Mouse (Mus musculus) intestine, embryonic 15.5 days (tissue): ENCODE results near the gene Gm11037. TPM values are rescaled to one million over a fixed set of nuclear protein-coding genes. Genes with fewer than 3 reads are reported as not detected.
A peak's percentile ranks its signal among the peaks of the same experiment; 100 is the strongest.

Source experiments
- ATAC-seq: fragments of 200-750 bp; cut with Nextera tagmentation; 2 replicates; pipeline ENCODE4 v1.8.0; 2017; ENCODE audit warnings: moderate TSS enrichment, moderate library complexity
- H3K27ac ChIP-seq: fragments of 300-500 bp; sonication (generic); 2 replicates; pipeline ENCODE4 v1.5.1; 2015; ENCODE audit warnings: mild to moderate bottlenecking, inconsistent platforms
- H3K27me3 ChIP-seq: fragments of 300-500 bp; sonication (generic); replicated peaks from 2 replicates; pipeline ENCODE4 v1.6.1; 2015; ENCODE audit warnings: inconsistent platforms
- H3K36me3 ChIP-seq: fragments of 300-500 bp; sonication (generic); 2 replicates; pipeline ENCODE4 v1.6.1; 2015; ENCODE audit warnings: inconsistent platforms
- H3K4me1 ChIP-seq: fragments of 300-500 bp; sonication (generic); replicated peaks from 2 replicates; pipeline ENCODE4 v1.6.1; 2015; ENCODE audit warnings: inconsistent platforms
- H3K4me2 ChIP-seq: fragments of 300-500 bp; sonication (generic); replicated peaks from 2 replicates; pipeline ENCODE4 v1.6.1; 2015; ENCODE audit warnings: mild to moderate bottlenecking, inconsistent platforms
- H3K4me3 ChIP-seq: fragments of 300-500 bp; sonication (generic); replicated peaks from 2 replicates; pipeline ENCODE4 v1.5.1; 2015; ENCODE audit warnings: inconsistent platforms
- H3K9ac ChIP-seq: fragments of 300-500 bp; sonication (generic); 2 replicates; pipeline ENCODE4 v1.6.1; 2015; ENCODE audit warnings: inconsistent platforms
- H3K9me3 ChIP-seq: fragments of 300-500 bp; sonication (generic); 2 replicates; pipeline ENCODE4 v1.6.1; 2016; ENCODE audit warnings: inconsistent platforms
- WGBS: fragments of 180-500 bp; shearing (Covaris S2); methylation state at CpG from one replicate; pipeline ENCODE4 v1.1.7; 2015; 5-methylcytosine and 5-hydroxymethylcytosine counted together
- polyA plus RNA-seq: library from polyadenylated mRNA; unstranded; fragments of >200 nt; fragmentation: Nextera tagmentation; extraction: Ambion mirVana; gene quantifications from 2 replicates; pipeline ENCODE4 v1.2.1, GENCODE M21; 2015

Gene Gm11037
- polyA plus RNA-seq = not detected in 2 replicates

GRCm38 (mm10) chr2:131132930-131133547, at the start of gene Gm11037:
Gene Gm11037, plus strand, starts transcription at chr2:131133497.
- no peak for ATAC-seq
- H3K36me3 ChIP-seq = peaks cover 5% of the 10 kb centered on the region; the same call in 1 of the 2 replicates
- H3K4me3 ChIP-seq = no peak within 1 kb of the TSS
- H3K27ac ChIP-seq = no peak within 1 kb of the TSS
- H3K9ac ChIP-seq = no peak within 1 kb of the TSS
- H3K4me1 ChIP-seq = peaks cover 4% of the 10 kb centered on the region; the same call in 1 of the 2 replicates
- H3K9me3 ChIP-seq = no peaks in the 10 kb centered on the region
- H3K27me3 ChIP-seq = no peaks in the 10 kb centered on the region
- no peak within 1 kb of the TSS for H3K4me2 ChIP-seq
- WGBS = 84% methylated on average over 9 of the region's 9 CpGs

DNA sequence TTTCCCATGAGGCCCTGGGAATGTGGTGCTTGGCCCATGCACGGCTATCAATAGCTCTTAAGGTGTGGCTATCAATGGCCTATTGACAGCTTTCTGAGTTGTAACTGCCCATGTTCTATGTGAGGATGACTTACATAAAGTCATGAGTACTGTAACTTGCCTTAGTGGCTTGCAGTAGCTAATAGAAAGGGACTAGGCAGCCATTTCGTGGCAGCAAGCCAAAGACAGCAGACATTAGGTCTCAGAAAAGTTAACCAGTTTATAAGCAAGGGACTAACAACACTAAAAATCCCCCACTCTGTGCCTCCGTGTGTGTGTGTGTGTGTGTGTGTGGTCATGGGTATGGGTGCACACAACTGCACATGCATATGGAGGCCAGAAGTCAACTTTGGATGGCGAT, 49.1 kb upstream of the Gm11037 start:
- 77% methylated on average over 4 of the region's 4 CpGs for WGBS
- no peak overlapping the region for H3K9ac ChIP-seq

DNA sequence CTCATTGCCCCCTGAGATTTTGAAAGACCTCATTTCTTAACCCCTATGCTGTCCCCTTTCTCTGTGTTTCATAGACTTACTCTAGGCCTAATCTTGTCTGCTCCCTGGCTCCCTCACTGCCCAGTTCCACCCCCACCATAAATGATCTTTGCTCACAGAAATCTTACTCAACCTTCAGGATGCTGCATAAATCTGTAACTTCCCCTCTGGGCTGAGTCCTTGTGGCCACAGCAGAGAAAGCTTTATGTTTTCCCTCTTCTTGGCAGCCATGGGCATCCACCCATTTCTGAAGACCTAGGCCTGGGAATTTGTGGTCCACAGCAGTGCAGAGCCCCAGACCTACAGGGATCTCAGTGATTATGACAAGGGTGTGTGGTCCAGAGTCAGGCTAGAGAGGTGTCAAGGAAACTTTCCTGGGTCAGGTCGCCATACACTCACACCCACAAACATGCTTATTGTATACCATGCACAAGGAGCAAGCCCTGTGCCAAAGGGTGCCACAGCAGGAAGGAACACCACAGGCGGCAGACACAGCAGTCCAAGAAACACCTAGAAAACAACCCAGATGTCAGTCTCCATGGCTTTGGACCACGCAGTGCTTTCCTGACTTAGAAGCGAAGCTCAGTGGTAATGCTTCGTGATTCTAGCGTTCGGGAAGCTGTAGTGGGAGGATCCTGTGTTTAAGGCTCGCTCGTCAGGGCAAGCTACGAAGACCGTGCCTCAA, 46.5 kb upstream of the Gm11037 start, which contains the start of gene Siglec1:
Gene Siglec1, minus strand, starts transcription at position 99 of the 724 bp plus-strand sequence.
- Histone ChIP-seq H3K9ac (no peak within 1 kb of the TSS), H3K27ac (no peak within 1 kb of the TSS), H3K27me3 (no peaks in the 10 kb centered on the region), H3K4me3 (no peak within 1 kb of the TSS), H3K9me3 (no peaks in the 10 kb centered on the region), H3K4me2 (no peak within 1 kb of the TSS), H3K4me1 (no peaks in the 10 kb centered on the region), H3K36me3 (no peaks in the 10 kb centered on the region)
- no peak for ATAC-seq
- 82% methylated on average over 11 of the region's 11 CpGs for WGBS

More for the DNA sequence above, 49.1 kb upstream of the Gm11037 start:
- H3K36me3 ChIP-seq = no peaks in the 10 kb centered on the region
- ATAC-seq = no peak
- H3K4me1 ChIP-seq = no peaks in the 10 kb centered on the region
- no peaks in the 10 kb centered on the region for H3K9me3 ChIP-seq
- no peak overlapping the region for H3K4me2 ChIP-seq
- H3K27ac ChIP-seq = no peak overlapping the region
- no peaks in the 10 kb centered on the region for H3K27me3 ChIP-seq
- no peak overlapping the region for H3K4me3 ChIP-seq

DNA sequence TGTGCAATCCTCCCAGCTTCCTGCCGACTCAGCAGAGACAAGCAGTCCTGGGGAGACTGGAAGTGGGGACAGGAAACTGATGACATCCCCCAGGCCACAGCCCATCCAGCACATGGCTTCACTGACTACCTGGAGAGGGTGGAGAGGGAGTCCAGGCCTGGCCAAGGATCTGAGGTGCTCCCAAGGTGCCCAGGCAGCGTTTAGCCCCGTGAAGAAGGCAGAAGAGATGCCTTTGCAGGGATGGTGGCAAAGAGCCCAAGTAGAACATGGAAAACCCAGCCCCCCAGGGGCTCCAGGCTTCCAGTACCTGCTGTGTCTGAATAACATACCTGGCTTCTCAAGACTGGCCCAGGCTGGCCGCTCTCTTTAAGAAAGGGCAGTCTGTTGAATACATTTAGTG, 44.7 kb upstream of the Gm11037 start:
- Histone ChIP-seq H3K4me3 (no peak overlapping the region), H3K4me1 (no peaks in the 10 kb centered on the region), H3K4me2 (no peak overlapping the region), H3K36me3 (no peaks in the 10 kb centered on the region), H3K9me3 (no peaks in the 10 kb centered on the region), H3K27ac (no peak overlapping the region), H3K27me3 (no peaks in the 10 kb centered on the region), H3K9ac (no peak overlapping the region)
- ATAC-seq = no peak
- WGBS = 70% methylated on average over 4 of the region's 4 CpGs

GRCm38 (mm10) chr2:131089634-131090033, 43.7 kb upstream of the Gm11037 start:
- no peak overlapping the region for H3K27ac ChIP-seq
- no peaks in the 10 kb centered on the region for H3K4me1 ChIP-seq
- H3K4me2 ChIP-seq = no peak overlapping the region
- no peaks in the 10 kb centered on the region for H3K36me3 ChIP-seq
- no peak overlapping the region for H3K4me3 ChIP-seq
- WGBS = 88% methylated on average over 1 of the region's 1 CpGs
- ATAC-seq = no peak
- H3K9me3 ChIP-seq = no peaks in the 10 kb centered on the region
- no peak overlapping the region for H3K9ac ChIP-seq
- no peaks in the 10 kb centered on the region for H3K27me3 ChIP-seq

- no peaks in the 10 kb centered on the region for H3K9me3 ChIP-seq
- no peaks in the 10 kb centered on the region for H3K4me1 ChIP-seq
- H3K36me3 ChIP-seq = no peaks in the 10 kb centered on the region
- H3K4me3 ChIP-seq = no peak overlapping the region
- no peaks in the 10 kb centered on the region for H3K27me3 ChIP-seq
- H3K27ac ChIP-seq = no peak overlapping the region
- no peak overlapping the region for H3K9ac ChIP-seq
- 73% methylated on average over 3 of the region's 3 CpGs for WGBS
- H3K4me2 ChIP-seq = no peak overlapping the region
- no peak for ATAC-seq
Observed at GRCm38 (mm10) chr2:131090852-131091251, 42.4 kb upstream of the Gm11037 start.

- no peak for ATAC-seq
- WGBS = 88% methylated on average over 5 of the region's 5 CpGs
Observed at GRCm38 (mm10) chr2:131093577-131093976, 39.7 kb upstream of the Gm11037 start.

GRCm38 (mm10) chr2:131094823-131095222, 38.5 kb upstream of the Gm11037 start:
- H3K36me3 ChIP-seq = no peaks in the 10 kb centered on the region
- peak; percentile 55; the same call in 1 of the 2 replicates for ATAC-seq

More at GRCm38 (mm10) chr2:131093577-131093976, 39.7 kb upstream of the Gm11037 start:
- no peak overlapping the region for H3K27ac ChIP-seq
- H3K36me3 ChIP-seq = no peaks in the 10 kb centered on the region
- no peaks in the 10 kb centered on the region for H3K9me3 ChIP-seq
- H3K4me3 ChIP-seq = no peak overlapping the region
- H3K4me1 ChIP-seq = 0 out of 2 replicates have a peak, but pooled peaks cover 7% of the 10 kb centered on the region
- H3K27me3 ChIP-seq = no peaks in the 10 kb centered on the region
- no peak overlapping the region for H3K4me2 ChIP-seq
- no peak overlapping the region for H3K9ac ChIP-seq

GRCm38 (mm10) chr2:131096101-131096795, 37.0 kb upstream of the Gm11037 start:
- H3K4me3 ChIP-seq = no peak overlapping the region
- 8% methylated on average over 9 of the region's 9 CpGs for WGBS

More at GRCm38 (mm10) chr2:131094823-131095222, 38.5 kb upstream of the Gm11037 start:
- no peak overlapping the region for H3K4me3 ChIP-seq
- 0 out of 2 replicates have a peak, but pooled peaks cover 7% of the 10 kb centered on the region for H3K4me1 ChIP-seq
- no peaks in the 10 kb centered on the region for H3K9me3 ChIP-seq
- 0% methylated on average over 1 of the region's 1 CpGs for WGBS
- H3K4me2 ChIP-seq = no peak overlapping the region
- no peak overlapping the region for H3K27ac ChIP-seq
- H3K27me3 ChIP-seq = no peaks in the 10 kb centered on the region
- no peak overlapping the region for H3K9ac ChIP-seq

GRCm38 (mm10) chr2:131097087-131097486, 36.2 kb upstream of the Gm11037 start:
- H3K27me3 ChIP-seq = no peaks in the 10 kb centered on the region
- ATAC-seq = no peak
- H3K27ac ChIP-seq = no peak overlapping the region
- no peak overlapping the region for H3K4me2 ChIP-seq
- H3K4me1 ChIP-seq = 0 out of 2 replicates have a peak, but pooled peaks cover 7% of the 10 kb centered on the region
- H3K9me3 ChIP-seq = no peaks in the 10 kb centered on the region
- H3K4me3 ChIP-seq = no peak overlapping the region
- no peaks in the 10 kb centered on the region for H3K36me3 ChIP-seq
- no peak overlapping the region for H3K9ac ChIP-seq
- WGBS = 75% methylated on average over 4 of the region's 4 CpGs

More at GRCm38 (mm10) chr2:131096101-131096795, 37.0 kb upstream of the Gm11037 start:
- Histone ChIP-seq H3K4me2 (peak overlapping the region; percentile 41), H3K36me3 (no peaks in the 10 kb centered on the region), H3K27me3 (no peaks in the 10 kb centered on the region), H3K27ac (peak overlapping the region; percentile 70), H3K9ac (0 out of 2 replicates have a peak overlapping the region, but pooled peaks have one; percentile 8), H3K4me1 (0 out of 2 replicates have a peak, but pooled peaks cover 7% of the 10 kb centered on the region), H3K9me3 (no peaks in the 10 kb centered on the region)
- ATAC-seq = peak; percentile 92

GRCm38 (mm10) chr2:131101530-131101929, 31.8 kb upstream of the Gm11037 start:
- no peaks in the 10 kb centered on the region for H3K9me3 ChIP-seq
- no peak overlapping the region for H3K4me2 ChIP-seq
- no peak for ATAC-seq
- no peak overlapping the region for H3K9ac ChIP-seq
- 51% methylated on average over 3 of the region's 3 CpGs for WGBS
- H3K27me3 ChIP-seq = no peaks in the 10 kb centered on the region
- H3K27ac ChIP-seq = no peak overlapping the region
- 0 out of 2 replicates have a peak, but pooled peaks cover 1% of the 10 kb centered on the region for H3K4me1 ChIP-seq
- H3K4me3 ChIP-seq = no peak overlapping the region
- H3K36me3 ChIP-seq = no peaks in the 10 kb centered on the region

GRCm38 (mm10) chr2:131104021-131104420, 29.3 kb upstream of the Gm11037 start:
- no peaks in the 10 kb centered on the region for H3K27me3 ChIP-seq
- WGBS = 84% methylated on average over 4 of the region's 4 CpGs

More at GRCm38 (mm10) chr2:131104021-131104420, 29.3 kb upstream of the Gm11037 start:
- Histone ChIP-seq H3K4me3 (no peak overlapping the region), H3K9ac (no peak overlapping the region), H3K4me1 (no peaks in the 10 kb centered on the region), H3K4me2 (no peak overlapping the region), H3K36me3 (no peaks in the 10 kb centered on the region), H3K27ac (no peak overlapping the region), H3K9me3 (no peaks in the 10 kb centered on the region)
- no peak for ATAC-seq
